Mouse (Mus musculus): Measurements from ENCODE around the gene A3galt2.
A peak's percentile ranks its signal among the peaks of the same experiment; 100 is the strongest.

DNA sequence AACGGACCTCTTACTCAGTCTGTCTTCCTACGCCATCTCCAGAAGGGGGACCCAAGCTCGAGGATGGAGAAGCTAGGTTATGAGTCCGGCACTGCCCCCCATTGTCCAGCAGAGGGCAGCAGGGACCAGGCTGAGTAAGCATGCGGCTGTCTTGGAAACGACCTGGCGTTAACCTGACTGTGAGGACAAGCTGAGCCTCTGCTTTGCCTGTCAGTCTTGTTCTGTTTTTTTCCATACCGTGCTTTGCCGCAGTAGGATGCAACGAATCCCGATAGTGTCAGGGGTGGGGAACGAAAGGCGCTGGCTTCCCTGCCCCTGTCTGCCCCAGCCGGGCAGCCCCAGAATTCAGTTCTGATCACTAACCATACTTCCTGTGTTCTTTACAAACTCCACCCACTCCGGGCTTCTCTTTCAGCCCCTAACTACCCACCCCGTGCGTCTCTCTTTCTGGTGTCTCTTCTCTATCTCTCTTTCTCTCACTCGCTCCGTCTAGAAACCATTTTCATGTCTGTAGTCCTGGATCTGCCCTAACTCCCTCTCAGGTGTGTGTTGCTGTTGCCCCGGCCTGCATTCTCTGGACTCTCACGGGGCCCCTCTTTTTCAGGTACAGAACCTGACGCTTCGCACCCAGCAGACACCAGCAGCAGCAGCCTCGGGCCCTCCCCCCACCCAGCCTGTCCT, 43.6 kb upstream of the A3galt2 start:
- peak; percentile 99 for TF ChIP-seq CTCF (IDR thresholded peaks at IDR 0.05; ENCODE audit: extremely low read depth, insufficient read length, insufficient replicate concordance, low read depth, low read length)
- no peak for TF ChIP-seq POLR2A (IDR thresholded peaks at IDR 0.05; ENCODE audit: low read depth, low read length)
